Mouse (Mus musculus) G1E (cell line): Measurements from ENCODE around the gene Rbl2.

Source experiments
- CTCF ChIP-seq: IDR thresholded peaks from 2 replicates; pipeline ENCODE4 v1.5.1; 2012; ENCODE audit warnings: low read depth, low read length, inconsistent platforms, mixed read lengths
- GATA1 ChIP-seq: IDR thresholded peaks from 2 replicates; pipeline ENCODE4 v1.6.1; 2012; ENCODE audit warnings: borderline replicate concordance, low read length, inconsistent platforms, mixed read lengths
- GATA2 ChIP-seq: IDR thresholded peaks from 2 replicates; pipeline ENCODE4 v1.6.1; 2012; ENCODE audit warnings: low read depth, low read length, inconsistent platforms, borderline replicate concordance
- POLR2AphosphoS5 ChIP-seq: IDR thresholded peaks from 2 replicates; pipeline ENCODE4 v1.6.1; 2012; ENCODE audit warnings: low read depth, low read length, inconsistent platforms; ENCODE audit not compliant: insufficient replicate concordance
- TAL1 ChIP-seq: conservative IDR thresholded peaks from 2 replicates; pipeline ENCODE4 v1.6.1; 2012; ENCODE audit warnings: low read depth, low read length, inconsistent platforms, mixed read lengths

- no peak for TF ChIP-seq CTCF
- TF ChIP-seq GATA1, result no peak
- no peak for TF ChIP-seq GATA2
- no peak for TF ChIP-seq TAL1
- no peak for TF ChIP-seq POLR2AphosphoS5
These were observed 64.8 kb downstream of the Rbl2 start for GRCm38 (mm10) chr8:91134659-91135058.
